Mouse (Mus musculus) monocyte, adult 5-6 weeks (primary cell): ENCODE results near the gene Rps6ka1. TPM values are rescaled to one million over a fixed set of nuclear protein-coding genes. Genes with fewer than 3 reads are reported as not detected.
"Not testable (repeated sequence)": the region's sequence is repeated elsewhere in the genome, so short reads cannot be mapped to it uniquely, and the experiment has no call there.

Experiments used
- ATAC-seq: fragments of 153-309, 156-312 bp; replicated peaks from 2 replicates; pipeline ENCODE4 v1.8.0; 2017; ENCODE audit warnings: mild to moderate bottlenecking; ENCODE audit not compliant: low TSS enrichment, insufficient number of reproducible peaks, severe bottlenecking, poor library complexity, low FRiP score
- total RNA-seq: library from RNA; stranded (forward); fragments of 200-1000, 200-491, 200-594 nt; gene quantifications from 3 replicates; pipeline ENCODE4 v1.2.3, GENCODE M21; 2017

The Rps6ka1 gene
- total RNA-seq = 122 to 151 TPM (median 138 TPM) in 3 replicates

DNA sequence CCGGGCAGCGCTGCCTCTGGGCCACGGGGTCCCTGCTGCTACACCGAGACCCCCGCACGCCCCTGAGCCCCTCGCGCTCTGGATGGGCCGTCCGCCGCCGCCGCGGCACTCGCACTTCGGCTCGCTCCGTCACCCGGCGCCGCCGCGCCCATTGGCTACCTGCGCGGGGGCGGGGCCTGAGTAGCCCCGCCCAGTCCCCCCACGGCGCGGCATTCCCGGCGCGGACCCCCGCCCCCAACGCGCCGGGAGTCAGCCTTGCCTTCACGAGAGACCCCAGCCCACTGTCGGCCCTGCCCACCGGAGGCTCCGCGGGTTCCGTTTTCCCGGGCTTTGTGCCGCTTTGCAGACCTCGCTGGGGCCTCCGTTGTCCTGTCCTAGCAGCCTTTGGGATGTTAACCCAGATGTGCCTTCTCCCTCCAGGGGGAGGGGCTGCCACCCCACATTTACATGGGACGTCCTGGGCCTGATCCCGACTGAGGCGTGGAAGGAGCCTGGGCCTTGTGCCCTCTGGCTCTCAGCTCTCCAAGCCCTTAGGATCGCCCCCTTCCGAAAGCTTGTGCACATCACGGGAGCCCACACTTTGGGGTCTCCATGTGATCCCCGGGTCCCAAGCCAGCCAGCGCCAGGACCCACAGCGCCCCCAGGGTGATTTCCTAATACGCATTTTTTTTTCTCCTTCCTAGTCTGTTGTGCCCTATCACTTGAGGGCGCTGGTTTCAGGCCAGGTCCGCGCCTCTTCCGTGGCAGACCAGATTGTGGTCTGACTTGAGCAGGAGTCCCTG is at the start of gene Rps6ka1:
TSS of gene Rps6ka1 (minus strand) at position 126 of the 782 bp plus-strand sequence.
- ATAC-seq = peak; percentile 34; the same call in 1 of the 2 replicates

DNA sequence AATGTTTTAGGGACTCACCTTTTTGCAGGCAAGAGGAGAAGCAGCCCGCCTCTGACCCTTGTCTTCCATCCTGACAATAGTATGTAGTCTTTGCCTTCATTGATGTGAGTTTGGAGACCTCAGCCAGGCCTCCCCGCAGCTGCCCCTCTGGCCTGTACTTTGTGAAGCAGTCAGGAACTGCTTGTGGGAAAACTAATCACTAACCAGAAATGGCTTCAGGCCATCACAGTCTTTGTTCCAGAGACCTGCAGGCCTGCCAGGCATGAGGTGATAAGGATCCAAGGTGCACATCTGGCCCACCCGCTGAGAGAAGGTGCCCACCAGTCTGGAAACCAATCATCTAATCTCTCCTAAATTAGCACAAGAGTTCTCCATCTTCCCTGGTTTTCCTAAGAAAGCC is 44.2 kb upstream of the Rps6ka1 start:
- ATAC-seq = no peak

DNA sequence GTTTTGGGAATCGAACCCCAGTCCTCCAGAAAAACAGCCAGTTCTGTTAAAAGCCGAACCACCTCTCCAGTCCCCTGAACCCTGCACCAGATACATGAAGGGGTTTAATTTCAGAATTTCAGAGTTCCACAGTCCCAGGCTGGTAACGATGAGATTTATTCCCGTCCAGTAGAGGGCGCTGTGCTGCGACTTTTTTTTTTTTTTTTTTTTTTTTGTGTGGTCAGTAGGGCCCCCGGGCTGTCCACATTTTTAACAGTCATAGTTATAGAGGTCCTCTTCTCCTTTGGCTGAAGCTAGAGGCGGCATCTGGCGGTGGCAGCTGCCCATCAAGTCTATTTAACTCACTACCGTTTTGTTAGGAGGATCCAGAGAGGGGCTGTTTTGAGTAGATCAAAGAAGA is 43.8 kb upstream of the Rps6ka1 start:
- 0 out of 2 replicates have a peak, but pooled peaks have one; percentile 41 for ATAC-seq

DNA sequence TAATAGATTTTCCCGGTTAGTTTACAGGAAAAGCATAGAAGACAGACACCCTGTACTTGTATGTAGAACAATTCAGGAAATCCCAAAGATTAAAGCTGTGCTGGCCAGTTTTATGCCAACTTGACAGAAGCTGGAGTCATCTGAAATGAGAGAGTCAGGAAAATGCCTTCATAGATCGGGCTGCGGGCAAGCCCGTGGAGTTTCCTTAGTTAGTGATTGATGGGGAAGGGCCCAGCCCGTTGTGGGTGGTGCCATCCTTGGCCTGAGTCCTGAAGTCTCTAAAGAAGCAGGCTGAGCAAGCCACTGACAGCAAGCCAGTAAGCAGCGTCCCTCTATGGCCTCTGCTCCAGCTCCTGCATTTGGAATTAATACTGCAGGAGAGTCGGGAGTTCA is 41.7 kb upstream of the Rps6ka1 start:
- no peak for ATAC-seq

DNA sequence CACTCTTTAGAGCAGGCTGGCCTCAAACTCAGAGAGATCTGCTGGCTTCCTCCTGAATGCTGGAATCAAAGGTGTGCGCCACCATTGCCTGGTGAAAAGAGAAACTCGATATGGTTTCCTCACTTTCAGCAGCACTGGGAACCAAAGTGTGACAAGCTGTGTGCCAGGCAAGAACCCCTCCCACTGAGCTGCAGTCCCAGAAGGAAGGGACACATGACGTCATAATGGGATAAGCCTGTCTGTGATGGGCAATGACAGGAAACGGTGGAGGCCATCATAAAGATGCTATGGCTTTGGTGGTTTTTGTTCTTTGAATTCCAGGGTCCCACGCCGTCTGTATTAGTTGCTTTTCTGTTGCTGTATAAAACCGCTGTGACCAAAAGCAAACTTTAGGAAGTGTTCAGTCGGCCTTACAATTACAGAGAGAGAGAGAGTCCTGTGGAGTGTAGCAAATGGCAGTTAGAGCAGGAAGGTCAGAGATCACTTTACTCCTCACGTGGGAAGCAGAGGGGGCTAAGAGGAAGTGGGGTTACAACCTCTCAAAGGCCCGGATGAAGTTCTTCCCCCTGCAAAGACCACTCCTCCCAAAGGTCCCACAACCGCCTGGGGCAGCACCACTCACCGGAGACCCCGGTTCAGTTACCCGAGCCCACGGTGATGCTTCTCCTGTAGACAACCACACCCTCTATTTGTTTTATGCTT is 41.1 kb upstream of the Rps6ka1 start:
- ATAC-seq = peak; percentile 42; the same call in 1 of the 2 replicates

GRCm38 (mm10) chr4:133925204-133925603 is 37.6 kb upstream of the Rps6ka1 start:
- no peak for ATAC-seq

DNA sequence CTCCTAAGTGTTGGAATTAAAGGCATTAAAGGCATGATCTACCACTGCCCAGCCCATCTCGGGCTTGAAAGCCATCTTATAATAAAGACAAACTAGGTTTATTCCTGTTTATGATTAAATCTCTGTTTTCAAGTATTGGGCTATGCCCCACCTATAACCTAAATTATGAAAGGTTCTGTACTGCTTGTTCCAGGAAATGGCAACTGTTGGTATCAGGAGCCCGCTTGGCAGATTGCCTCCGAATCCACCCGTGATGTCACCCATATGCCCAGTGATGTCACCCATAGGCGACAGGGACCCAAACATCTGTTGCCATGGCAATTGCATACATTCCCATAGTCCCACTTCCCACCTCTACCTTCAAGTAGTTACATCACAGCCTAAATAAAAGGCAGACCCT is 36.1 kb upstream of the Rps6ka1 start:
- ATAC-seq = no peak

DNA sequence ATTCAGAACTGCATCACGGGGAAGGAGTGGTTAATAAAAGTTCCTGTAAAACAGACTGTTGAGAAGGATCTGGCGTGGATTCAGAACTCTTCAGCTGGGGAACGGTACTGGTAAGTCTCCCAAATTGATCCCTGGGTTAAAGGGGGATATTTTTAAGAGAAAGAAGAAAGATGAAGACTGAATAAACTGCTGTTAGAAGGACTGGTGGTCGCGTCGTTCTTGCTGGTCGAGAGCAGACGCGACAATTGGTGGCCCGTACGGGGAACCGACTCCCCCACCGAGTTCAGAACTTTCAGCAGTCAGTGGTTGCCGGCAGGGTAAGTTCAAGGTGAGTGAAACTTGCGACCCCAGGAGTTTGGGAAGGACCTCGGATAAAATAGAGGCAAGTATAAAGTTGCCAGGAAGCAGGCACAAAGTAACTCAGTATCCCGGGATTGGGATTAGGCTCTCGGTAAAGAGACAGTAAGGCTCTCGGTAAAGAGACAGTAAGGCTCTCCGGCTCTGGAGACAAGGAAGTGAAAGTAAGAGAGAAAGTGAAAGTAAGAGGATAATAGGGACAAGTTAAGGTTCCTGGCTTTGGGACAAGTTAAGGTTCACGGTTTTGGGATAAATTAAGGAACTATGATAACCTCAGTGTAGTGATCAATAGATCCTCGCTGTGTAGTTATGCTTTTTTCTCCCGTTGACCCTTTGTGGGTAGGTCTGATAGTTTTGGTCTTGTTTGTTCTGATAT is 30.7 kb upstream of the Rps6ka1 start:
- ATAC-seq = not testable (repeated sequence)

DNA sequence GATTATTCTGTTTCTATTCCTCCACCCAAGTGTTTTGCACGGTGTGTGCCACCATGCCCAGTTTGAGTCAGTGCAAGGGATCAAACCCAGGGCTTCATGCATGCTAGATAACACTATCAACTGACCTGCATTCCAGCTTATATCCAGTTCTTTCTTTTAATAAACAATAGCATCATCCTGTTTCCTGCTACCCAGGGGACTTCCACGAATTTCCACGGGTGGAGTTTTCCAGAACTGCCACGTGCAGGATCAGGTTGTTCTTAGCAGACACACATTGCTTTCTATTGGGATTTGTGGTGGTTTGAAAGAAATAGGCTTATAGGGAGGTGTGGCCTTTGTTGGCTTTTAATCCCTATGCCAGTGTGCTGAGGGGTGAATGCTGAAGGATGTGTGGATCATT is 24.4 kb upstream of the Rps6ka1 start:
- ATAC-seq = no peak

- ATAC-seq = peak; percentile 89
Observed at GRCm38 (mm10) chr4:133910236-133911211, 22.9 kb upstream of the Rps6ka1 start.

- ATAC-seq = no peak
Observed at GRCm38 (mm10) chr4:133908051-133908450, 20.5 kb upstream of the Rps6ka1 start.

DNA sequence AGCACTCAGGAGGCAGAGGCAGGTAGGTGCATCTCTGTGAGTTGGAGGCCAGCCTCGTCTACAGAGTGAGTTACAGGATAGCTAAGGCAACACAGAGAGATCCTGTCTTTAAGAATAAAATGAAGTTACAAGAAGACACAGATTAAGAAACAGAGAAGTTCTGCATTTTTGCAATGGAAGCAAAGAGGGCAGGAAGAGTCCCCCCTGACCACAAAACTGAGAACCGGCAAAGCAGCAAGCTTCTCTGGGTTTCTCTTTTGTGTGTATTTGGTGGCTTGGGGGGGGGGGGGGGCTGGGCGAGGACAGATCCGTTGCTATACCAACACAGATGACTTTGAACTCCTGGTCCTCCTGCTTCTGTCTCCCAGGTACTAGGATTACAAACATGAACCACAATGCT is 19.5 kb upstream of the Rps6ka1 start:
- ATAC-seq = no peak

GRCm38 (mm10) chr4:133906336-133906735 is 18.7 kb upstream of the Rps6ka1 start:
- not testable (repeated sequence) for ATAC-seq

DNA sequence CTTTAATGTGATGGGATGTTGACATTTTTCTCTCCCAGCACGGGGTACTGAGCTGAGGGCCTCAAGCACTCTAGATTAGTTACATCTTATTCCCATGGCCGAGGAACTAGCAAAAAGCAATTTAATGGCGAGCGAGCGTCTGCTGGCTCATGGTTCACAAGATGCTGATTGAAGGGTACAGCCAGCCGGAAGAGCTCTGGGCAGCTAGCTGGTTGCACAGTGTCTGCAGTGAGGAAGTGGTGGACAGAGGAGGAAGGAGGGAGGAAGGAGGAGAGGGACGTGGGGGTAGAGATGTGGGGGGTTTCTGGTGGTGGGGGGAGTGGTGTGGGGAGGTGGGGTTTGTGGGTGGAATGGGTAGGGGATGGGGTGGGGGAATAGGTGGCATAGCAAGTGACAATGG is 17.6 kb upstream of the Rps6ka1 start:
- peak; percentile 64; the same call in 1 of the 2 replicates for ATAC-seq

DNA sequence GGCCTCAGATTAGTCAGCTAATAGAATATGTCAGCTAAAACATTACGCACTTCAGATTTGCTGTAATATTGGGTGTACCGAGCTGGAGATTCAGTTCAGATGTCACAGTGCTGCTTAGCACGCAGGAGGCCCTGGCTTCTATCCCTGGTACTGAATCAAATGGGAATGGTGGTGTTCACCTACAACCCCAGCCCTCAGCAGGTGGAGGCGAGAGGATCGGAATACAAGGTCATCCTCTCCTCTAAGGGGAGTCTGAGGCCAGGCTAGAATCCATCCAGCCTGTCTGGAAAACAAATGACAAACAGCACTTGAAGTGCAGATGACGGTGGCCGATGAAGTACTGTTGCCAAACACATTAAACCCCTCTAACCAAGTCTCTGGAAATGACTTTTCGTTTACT is 16.7 kb upstream of the Rps6ka1 start:
- ATAC-seq = no peak

GRCm38 (mm10) chr4:133903372-133903771 is 15.8 kb upstream of the Rps6ka1 start:
- no peak for ATAC-seq

GRCm38 (mm10) chr4:133902510-133902909 is 14.9 kb upstream of the Rps6ka1 start:
- ATAC-seq = no peak

DNA sequence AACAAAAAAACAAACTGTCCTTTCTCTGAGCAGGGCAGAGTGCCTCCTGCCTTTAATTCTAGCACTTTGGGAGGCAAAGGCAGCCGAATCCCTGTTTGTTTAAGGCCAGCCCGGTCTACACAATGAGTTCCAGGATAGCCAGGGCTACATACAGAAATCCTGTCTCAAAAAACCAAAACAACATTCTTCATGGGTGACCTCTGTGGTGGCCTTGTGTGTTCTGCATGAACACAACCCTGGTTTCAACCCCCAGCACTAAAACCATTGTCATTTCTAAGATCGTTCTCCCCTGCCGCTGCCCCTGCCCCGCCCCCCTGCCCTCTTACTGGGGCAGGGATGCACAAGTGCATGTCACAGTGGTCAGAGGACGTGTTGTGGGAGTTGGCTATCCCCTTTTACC is 13.3 kb upstream of the Rps6ka1 start:
- no peak for ATAC-seq
